Mouse (Mus musculus): ENCODE results near the gene Psg22.

GRCm38 (mm10) chr7:18734451-18734850 is 16.6 kb downstream of the Psg22 start:
- TF ChIP-seq CTCF (IDR thresholded peaks at IDR 0.05; ENCODE audit: low read depth) (no peak), EP300 (IDR thresholded peaks at IDR 0.05; ENCODE audit: low read depth) (no peak)

Measured in liver, embryonic 14.5 days (tissue).